In the genomic region with DNA sequence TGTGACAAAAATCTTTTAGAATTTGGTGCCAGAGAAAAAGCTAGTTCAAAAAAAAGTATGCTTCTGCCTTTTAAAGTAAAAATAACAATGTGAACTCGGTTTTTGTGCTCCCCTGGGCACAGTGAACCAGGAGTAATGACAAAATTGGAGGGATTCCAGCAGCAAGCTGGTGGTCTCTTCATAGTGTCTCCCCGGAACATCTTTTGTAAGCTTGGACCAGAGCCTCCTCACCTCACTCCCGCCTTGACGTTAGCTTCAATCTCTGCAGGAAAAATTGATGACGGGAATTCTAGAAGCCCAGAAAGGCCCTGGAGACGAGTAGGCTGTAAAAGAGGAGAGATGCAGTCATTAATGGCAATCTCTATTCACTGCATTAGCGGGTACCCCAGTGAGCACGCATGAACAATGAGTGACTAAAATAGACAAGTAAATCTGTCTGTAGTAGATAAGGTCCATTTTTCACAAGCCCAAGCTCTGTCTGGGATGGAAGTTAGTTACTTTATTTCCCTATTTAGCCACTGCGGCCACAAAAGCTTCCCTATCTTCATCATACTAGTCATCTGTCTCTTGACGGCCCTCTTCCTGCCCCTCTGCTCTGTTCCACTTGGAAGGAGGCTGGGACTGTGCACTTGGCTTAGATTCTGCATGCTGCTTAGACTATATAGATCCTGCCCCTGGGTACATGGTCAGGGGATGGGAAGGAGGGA, we compare ENCODE assay signal across 13 mouse cellular contexts. TPM values are rescaled to one million over a fixed set of nuclear protein-coding genes. Genes with fewer than 3 reads are reported as not detected.
DNase-seq lines count a peak whose midpoint lies in the region; ATAC-seq and TF ChIP-seq lines count a peak whose summit lies in the region.
"Had no signal": no experiment of that assay in that cellular context is flagged by ENCODE, and none has a peak within 500 bp of the region (broad histone marks: within the 10 kb centered on the region; RNA-seq: fewer than 3 reads in every experiment).

No protein-coding gene starts in this region.

- H3K36me3 ChIP-seq in lung, embryonic 15.5 days: no peaks in the 10 kb centered on the region
- H3K36me3 ChIP-seq in hindbrain, embryonic 16.5 days (ENCODE audit: control insufficient read depth, insufficient read depth, low read length): no peaks in the 10 kb centered on the region
- H3K36me3 ChIP-seq in neural tube, embryonic 13.5 days: no peaks in the 10 kb centered on the region
- H3K36me3 ChIP-seq: limb, embryonic 12.5 days had no signal

- H3K9me3 ChIP-seq in lung, embryonic 15.5 days: no peaks in the 10 kb centered on the region
- H3K9me3 ChIP-seq in hindbrain, embryonic 16.5 days (ENCODE audit: control insufficient read depth, low read length): no peaks in the 10 kb centered on the region
- H3K9me3 ChIP-seq in neural tube, embryonic 13.5 days: no peaks in the 10 kb centered on the region
- H3K9me3 ChIP-seq: limb, embryonic 12.5 days had no signal

- peaks cover 16% of the 10 kb centered on the region for H3K4me1 ChIP-seq in lung, embryonic 15.5 days
- H3K4me1 ChIP-seq in lung, adult 2 months (ENCODE audit: control insufficient read depth, insufficient read depth, low read length): peaks cover 13% of the 10 kb centered on the region
- H3K4me1 ChIP-seq in hindbrain, embryonic 16.5 days (ENCODE audit: control insufficient read depth, insufficient read depth, low read depth, low read length): peaks cover 6% of the 10 kb centered on the region
- peaks cover 17% of the 10 kb centered on the region for H3K4me1 ChIP-seq in neural tube, embryonic 13.5 days (replicated peaks)
- H3K4me1 ChIP-seq: limb, embryonic 12.5 days had no signal

- intact Hi-C loops in heart, postnatal 14 days (cut with DNase I): no loop called here

- H3K27ac ChIP-seq in lung, embryonic 15.5 days: peak overlapping the region; percentile 86
- no peak overlapping the region for H3K27ac ChIP-seq in hindbrain, embryonic 16.5 days (ENCODE audit: low read depth, low read length)
- peak overlapping the region; percentile 66 for H3K27ac ChIP-seq in neural tube, embryonic 13.5 days (replicated peaks)
- H3K27ac ChIP-seq: limb, embryonic 12.5 days had no signal

- H3K4me3 ChIP-seq in lung, embryonic 15.5 days: no peak overlapping the region
- no peak overlapping the region for H3K4me3 ChIP-seq in lung, adult 2 months (replicated peaks; ENCODE audit: extremely low read depth, low read depth, low read length)
- no peak overlapping the region for H3K4me3 ChIP-seq in hindbrain, embryonic 16.5 days (ENCODE audit: low read length)
- no peak overlapping the region for H3K4me3 ChIP-seq in neural tube, embryonic 13.5 days
- H3K4me3 ChIP-seq: limb, embryonic 12.5 days had no signal

- H3K4me2 ChIP-seq in lung, embryonic 15.5 days: no peak overlapping the region
- H3K4me2 ChIP-seq in hindbrain, embryonic 16.5 days (ENCODE audit: low read length): no peak overlapping the region
- no peak overlapping the region for H3K4me2 ChIP-seq in neural tube, embryonic 13.5 days
- H3K4me2 ChIP-seq: limb, embryonic 12.5 days had no signal

- H3K9ac ChIP-seq in lung, embryonic 15.5 days: no peak overlapping the region
- no peak overlapping the region for H3K9ac ChIP-seq in hindbrain, embryonic 16.5 days (ENCODE audit: low read depth, low read length)
- no peak overlapping the region for H3K9ac ChIP-seq in neural tube, embryonic 13.5 days
- H3K9ac ChIP-seq: limb, embryonic 12.5 days had no signal

- TF ChIP-seq POLR2A in lung, adult 2 months (IDR thresholded peaks at IDR 0.05; ENCODE audit: borderline replicate concordance, extremely low read depth, low read depth, low read length): no peak

- TF ChIP-seq CTCF in lung, adult 2 months (IDR thresholded peaks at IDR 0.05; ENCODE audit: insufficient read depth, low read length): no peak

- DNase-seq in heart, adult 11 months: peak; percentile 71
- DNase-seq in heart, postnatal 14 days: no peak
- no peak for DNase-seq in lung, adult 2 months
- no peak for DNase-seq in right cerebral cortex, postnatal 36 days (ENCODE audit: low spot score in 2 of 2)
- DNase-seq: adrenal gland, postnatal 36 days; cerebellum, adult 11-12 months; kidney, postnatal 25 days; retina, postnatal 1 day had no signal

- 0 out of 2 replicates have a peak, but pooled peaks have one; percentile 54 for ATAC-seq in lung, embryonic 15.5 days (ENCODE audit: borderline replicate concordance, extremely low read depth, low FRiP score, low TSS enrichment)
- ATAC-seq in hindbrain, embryonic 16.5 days: peak; percentile 48; the same call in 1 of the 2 replicates
- ATAC-seq in neural tube, embryonic 13.5 days (ENCODE audit: low read depth): peak; percentile 77
- no peak for ATAC-seq in cerebellum, adult (ENCODE audit: insufficient number of reproducible peaks, low FRiP score, low TSS enrichment)

- 51% methylated on average over 10 of the region's 10 CpGs for WGBS in lung, embryonic 15.5 days
- 42% methylated on average over 10 of the region's 10 CpGs for WGBS in lung, adult 2 months
- 28% methylated on average over 10 of the region's 10 CpGs for WGBS in hindbrain, embryonic 16.5 days
- WGBS in neural tube, embryonic 13.5 days: 28% methylated on average over 10 of the region's 10 CpGs

- no peaks in the 10 kb centered on the region for H3K27me3 ChIP-seq in lung, embryonic 15.5 days
- H3K27me3 ChIP-seq in hindbrain, embryonic 16.5 days (replicated peaks; ENCODE audit: control insufficient read depth, insufficient read depth, low read length): no peaks in the 10 kb centered on the region
- H3K27me3 ChIP-seq in neural tube, embryonic 13.5 days: no peaks in the 10 kb centered on the region
- H3K27me3 ChIP-seq: limb, embryonic 12.5 days had no signal

RNA-seq across cellular contexts. Expression of a gene that starts 59.0 kb away (rescaled TPM):
- 10 to 100 TPM; 30.3 to 31.4 TPM for total RNA-seq in heart, postnatal 14 days (2021)
- polyA plus RNA-seq in lung, embryonic 15.5 days (2015; fragmentation: Nextera tagmentation; extraction: Ambion mirVana): 64.3 and 68.7 TPM in 2 replicates
- polyA plus RNA-seq in lung, adult 2 months (2012; rRNA removed): 92.8 and 98.3 TPM in 2 replicates
- polyA plus RNA-seq in hindbrain, embryonic 16.5 days (2015; fragmentation: Nextera tagmentation; extraction: Ambion mirVana): 10.3 and 14.2 TPM in 2 replicates
- 55.8 and 62.5 TPM in 2 replicates for polyA plus RNA-seq in neural tube, embryonic 13.5 days (2015; fragmentation: Nextera tagmentation; extraction: Ambion mirVana)
